In genomic region chr1:177483612-177484011, GRCm38 (mm10) we compare ENCODE assay signal across 17 mouse cellular contexts.
"Had no signal": no experiment of that assay in that cellular context is flagged by ENCODE, and none has a peak within 500 bp of the region (broad histone marks: within the 10 kb centered on the region; RNA-seq: fewer than 3 reads in every experiment).

No protein-coding gene starts in this region.

- H3K27ac ChIP-seq: intestine, embryonic 15.5 days; kidney, postnatal 0 days; limb, embryonic 13.5 days; liver, embryonic 15.5 days; midbrain, embryonic 12.5 days; neural tube, embryonic 15.5 days; stomach, embryonic 15.5 days had no signal

- H3K4me2 ChIP-seq: intestine, embryonic 15.5 days; limb, embryonic 13.5 days; liver, embryonic 15.5 days; midbrain, embryonic 12.5 days; neural tube, embryonic 15.5 days; stomach, embryonic 15.5 days had no signal

- ATAC-seq: intestine, embryonic 15.5 days; lung, postnatal 0 days had no signal

- H3K4me3 ChIP-seq: intestine, embryonic 15.5 days; limb, embryonic 13.5 days; liver, embryonic 15.5 days; midbrain, embryonic 12.5 days; myocyte; neural tube, embryonic 15.5 days; stomach, embryonic 15.5 days had no signal

- H3K9ac ChIP-seq: intestine, embryonic 15.5 days; limb, embryonic 13.5 days; liver, embryonic 15.5 days; midbrain, embryonic 12.5 days; neural tube, embryonic 15.5 days; stomach, embryonic 15.5 days had no signal

- H3K36me3 ChIP-seq: intestine, embryonic 15.5 days; limb, embryonic 13.5 days; liver, embryonic 15.5 days; midbrain, embryonic 12.5 days; neural tube, embryonic 15.5 days; stomach, embryonic 15.5 days had no signal

- DNase-seq: kidney, adult 18-20 months; kidney, postnatal 36 days; left cerebral cortex, postnatal 4 days; lung, adult 2 months; lung, postnatal 36 days; right cerebral cortex, postnatal 4 days; spleen, adult 18-20 months; thymus, postnatal 4 days had no signal

- H3K4me1 ChIP-seq: stomach, embryonic 15.5 days had no signal

- H3K9me3 ChIP-seq: intestine, embryonic 15.5 days; limb, embryonic 13.5 days; liver, embryonic 15.5 days; midbrain, embryonic 12.5 days; neural tube, embryonic 15.5 days; stomach, embryonic 15.5 days had no signal

- H3K27me3 ChIP-seq: intestine, embryonic 15.5 days; limb, embryonic 13.5 days; liver, embryonic 15.5 days; midbrain, embryonic 12.5 days; neural tube, embryonic 15.5 days; stomach, embryonic 15.5 days had no signal
